In genomic region chr14:40906770-40907169, GRCm38 (mm10) we compare ENCODE assay signal across 21 mouse cellular contexts. TPM values are rescaled to one million over a fixed set of nuclear protein-coding genes. Genes with fewer than 3 reads are reported as not detected.
DNase-seq lines count a peak whose midpoint lies in the region; ATAC-seq and TF ChIP-seq lines count a peak whose summit lies in the region.
"Had no signal": no experiment of that assay in that cellular context is flagged by ENCODE, and none has a peak within 500 bp of the region (broad histone marks: within the 10 kb centered on the region; RNA-seq: fewer than 3 reads in every experiment).

No protein-coding gene starts in this region.

- peak overlapping the region; percentile 62; the same call in 1 of the 2 replicates for H3K27ac ChIP-seq in heart, embryonic 12.5 days (ENCODE audit: poor library complexity, severe bottlenecking)
- H3K27ac ChIP-seq in heart, adult 2 months, result no peak overlapping the region
- H3K27ac ChIP-seq in MEL (ENCODE audit: control insufficient read depth, low read depth, low read length), result no peak overlapping the region
- H3K27ac ChIP-seq in hindbrain, embryonic 10.5 days, result no peak overlapping the region
- H3K27ac ChIP-seq: embryonic facial prominence, embryonic 12.5 days; forebrain, embryonic 13.5 days; limb, embryonic 15.5 days; midbrain, embryonic 13.5 days; neural tube, embryonic 13.5 days had no signal

- TF ChIP-seq CTCF in heart, adult 2 months (IDR thresholded peaks at IDR 0.05), result no peak
- TF ChIP-seq CTCF in C2C12 (IDR thresholded peaks at IDR 0.05; ENCODE audit: control insufficient read depth, insufficient read depth, insufficient read length) (no peak), MEL (IDR thresholded peaks at IDR 0.05 in 2 of 3, conservative IDR thresholded peaks at IDR 0.05 in 1 of 3; ENCODE audit: control insufficient read depth in 1 of 3, insufficient read depth in 1 of 3, low read depth in 2 of 3, low read length in 3 of 3, poor library complexity in 1 of 3, severe bottlenecking in 1 of 3) (no peak)

- H3K4me2 ChIP-seq in heart, embryonic 12.5 days, result peak overlapping the region; percentile 31; the same call in 1 of the 2 replicates
- H3K4me2 ChIP-seq: embryonic facial prominence, embryonic 12.5 days; forebrain, embryonic 13.5 days; limb, embryonic 15.5 days; lung, embryonic 14.5 days; midbrain, embryonic 13.5 days; neural tube, embryonic 13.5 days had no signal

- H3K4me1 ChIP-seq in heart, embryonic 12.5 days (replicated peaks), result peaks cover 17% of the 10 kb centered on the region
- peaks cover 2% of the 10 kb centered on the region for H3K4me1 ChIP-seq in heart, adult 2 months (ENCODE audit: control insufficient read depth, insufficient read depth, low read length)
- peaks cover 3 to 6% of the 10 kb centered on the region in 2 experiments; a peak in 3 of 4 replicates for H3K4me1 ChIP-seq in MEL (ENCODE audit: control insufficient read depth in 1 of 2, insufficient read depth in 2 of 2, low read length in 2 of 2)
- H3K4me1 ChIP-seq in hindbrain, embryonic 10.5 days (replicated peaks), result peaks cover 9% of the 10 kb centered on the region
- H3K4me1 ChIP-seq: forebrain, embryonic 13.5 days; limb, embryonic 15.5 days; midbrain, embryonic 13.5 days; neural tube, embryonic 13.5 days had no signal

- H3K36me3 ChIP-seq in heart, embryonic 12.5 days, result peaks cover 53% of the 10 kb centered on the region
- no peaks in the 10 kb centered on the region for H3K36me3 ChIP-seq in heart, adult 2 months (ENCODE audit: control insufficient read depth, insufficient read depth, low read length)
- H3K36me3 ChIP-seq in C2C12 (ENCODE audit: control insufficient read depth, insufficient read depth) (peaks cover 53% of the 10 kb centered on the region), MEL (ENCODE audit: control insufficient read depth in 1 of 2, insufficient read depth in 2 of 2, low read length in 2 of 2) (peaks cover 0 to 5% of the 10 kb centered on the region in 2 experiments; a peak in 3 of 4 replicates)
- H3K36me3 ChIP-seq in hindbrain, embryonic 10.5 days, result peaks cover 67% of the 10 kb centered on the region

- H3K4me3 ChIP-seq in heart, embryonic 12.5 days, result no peak overlapping the region
- H3K4me3 ChIP-seq in heart, adult 2 months, result no peak overlapping the region
- H3K4me3 ChIP-seq in C2C12 (ENCODE audit: insufficient read depth, poor library complexity, severe bottlenecking) (no peak overlapping the region), MEL (ENCODE audit: control insufficient read depth in 1 of 2, insufficient read depth in 1 of 2, low read depth in 2 of 2, low read length in 2 of 2) (no peak overlapping the region)
- no peak overlapping the region for H3K4me3 ChIP-seq in hindbrain, embryonic 10.5 days
- H3K4me3 ChIP-seq: embryonic facial prominence, embryonic 12.5 days; erythroblast, embryonic 14.5 days; forebrain, embryonic 13.5 days; limb, embryonic 15.5 days; midbrain, embryonic 13.5 days; neural tube, embryonic 13.5 days had no signal

- peak; percentile 69 for ATAC-seq in heart, embryonic 12.5 days (ENCODE audit: insufficient number of reproducible peaks, low FRiP score)
- ATAC-seq in inflammation-experienced regulatory T-cells, adult 6 months, result peak; percentile 53
- ATAC-seq: forebrain, embryonic 13.5 days; midbrain, embryonic 13.5 days had no signal

- no peak overlapping the region for H3ac ChIP-seq in C2C12 (ENCODE audit: control insufficient read depth, insufficient read length, low read depth)

- H3K79me3 ChIP-seq in C2C12 (ENCODE audit: low read depth), result no peaks in the 10 kb centered on the region

- H3K9ac ChIP-seq in heart, embryonic 12.5 days, result no peak overlapping the region
- H3K9ac ChIP-seq in heart, adult 2 months (ENCODE audit: low read depth, low read length), result no peak overlapping the region
- no peak overlapping the region for H3K9ac ChIP-seq in MEL (ENCODE audit: control insufficient read depth, low read depth, low read length, poor library complexity, severe bottlenecking)
- H3K9ac ChIP-seq: embryonic facial prominence, embryonic 12.5 days; forebrain, embryonic 13.5 days; limb, embryonic 15.5 days; lung, embryonic 14.5 days; midbrain, embryonic 13.5 days; neural tube, embryonic 13.5 days had no signal

- intact Hi-C loops in heart, adult 2 months (cut with DNase I), result no loop called here

- TF ChIP-seq POLR2A in heart, adult 2 months (IDR thresholded peaks at IDR 0.05; ENCODE audit: insufficient read depth, low read depth, low read length), result no peak
- TF ChIP-seq POLR2A in MEL (IDR thresholded peaks at IDR 0.05; ENCODE audit: control insufficient read depth in 1 of 2, insufficient read depth in 1 of 2, low read depth in 1 of 2, low read length in 2 of 2, poor library complexity in 1 of 2), result no peak

- no peaks in the 10 kb centered on the region for H3K79me2 ChIP-seq in heart, adult 2 months (replicated peaks; ENCODE audit: control insufficient read depth, insufficient read depth, low read length)
- H3K79me2 ChIP-seq in C2C12 (ENCODE audit: control insufficient read depth, insufficient read depth), result no peaks in the 10 kb centered on the region
- no peaks in the 10 kb centered on the region for H3K79me2 ChIP-seq in MEL (ENCODE audit: control insufficient read depth, insufficient read depth, low read length, poor library complexity)

- H3K27me3 ChIP-seq in heart, embryonic 12.5 days (replicated peaks), result no peaks in the 10 kb centered on the region
- H3K27me3 ChIP-seq in heart, adult 2 months (ENCODE audit: control insufficient read depth, insufficient read depth, low read length), result no peaks in the 10 kb centered on the region
- H3K27me3 ChIP-seq in C2C12 (ENCODE audit: control insufficient read depth, insufficient read depth, insufficient read length) (no peaks in the 10 kb centered on the region), MEL (ENCODE audit: control insufficient read depth in 1 of 2, insufficient read depth in 2 of 2, low read length in 2 of 2) (no peaks in the 10 kb centered on the region)
- H3K27me3 ChIP-seq in hindbrain, embryonic 10.5 days (ENCODE audit: insufficient read depth, poor library complexity, severe bottlenecking), result no peaks in the 10 kb centered on the region
- H3K27me3 ChIP-seq: embryonic facial prominence, embryonic 12.5 days; forebrain, embryonic 13.5 days; limb, embryonic 15.5 days; midbrain, embryonic 13.5 days; neural tube, embryonic 13.5 days had no signal

- no peak for DNase-seq in heart, adult 2 months
- DNase-seq in MEL (ENCODE audit: low read depth, low spot score), result peak; percentile 53
- DNase-seq in MN1 (ENCODE audit: low spot score), result no peak
- no peak for DNase-seq in spleen, postnatal 14 days (ENCODE audit: low spot score in 2 of 2)
- no peak for DNase-seq in hindbrain, embryonic 10.5 days (ENCODE audit: low spot score)
- DNase-seq: cerebellum, adult 8-10 months; gastrocnemius, postnatal 25 days; kidney, adult 9 months; kidney, postnatal 36 days; lung, embryonic 14.5 days; lung, postnatal 4 days; thymus, postnatal 4 days had no signal

- no peaks in the 10 kb centered on the region for H3K9me3 ChIP-seq in heart, embryonic 12.5 days (replicated peaks)
- H3K9me3 ChIP-seq in MEL (replicated peaks; ENCODE audit: insufficient read depth, low read length), result no peaks in the 10 kb centered on the region
- no peaks in the 10 kb centered on the region for H3K9me3 ChIP-seq in hindbrain, embryonic 10.5 days
- H3K9me3 ChIP-seq: embryonic facial prominence, embryonic 12.5 days; forebrain, embryonic 13.5 days; limb, embryonic 15.5 days; midbrain, embryonic 13.5 days; neural tube, embryonic 13.5 days had no signal

- WGBS in heart, embryonic 12.5 days, result 21% methylated on average over 9 of the region's 9 CpGs
- WGBS in heart, adult 2 months, result 34% methylated on average over 9 of the region's 9 CpGs
- 90% methylated on average over 9 of the region's 9 CpGs for WGBS in hindbrain, embryonic 10.5 days

- TF ChIP-seq RAD21 in MEL (IDR thresholded peaks at IDR 0.05; ENCODE audit: low read depth, low read length), result no peak

- no peak for TF ChIP-seq EP300 in heart, adult 2 months (IDR thresholded peaks at IDR 0.05; ENCODE audit: insufficient read depth, low read depth, low read length)
- TF ChIP-seq EP300 in MEL (IDR thresholded peaks at IDR 0.05; ENCODE audit: low read depth in 1 of 2, low read length in 2 of 2), result 0 out of 4 replicates have a peak, but pooled peaks of 1 of the 2 experiments have one; percentile 8

TF ChIP-seq in C2C12, 6 proteins besides CTCF, POLR2A, EP300 and RAD21:
- TF ChIP-seq MYOG (IDR thresholded peaks at IDR 0.05; ENCODE audit: control insufficient read depth, extremely low read depth, insufficient read length) (no peak), MYOD1 (IDR thresholded peaks at IDR 0.05; ENCODE audit: control insufficient read depth, insufficient read length, low read depth) (peak; percentile 85)

TF ChIP-seq in MEL, 35 proteins besides CTCF, POLR2A, EP300 and RAD21 (continues in another document):
- TF ChIP-seq MAX (IDR thresholded peaks at IDR 0.05; ENCODE audit: low read length), result 0 out of 2 replicates have a peak, but pooled peaks have one; percentile 27
- TF ChIP-seq MAFK (IDR thresholded peaks at IDR 0.05; ENCODE audit: borderline replicate concordance, low read depth, low read length), result no peak
- TF ChIP-seq MYB (IDR thresholded peaks at IDR 0.05; ENCODE audit: low read depth, low read length), result no peak
- 0 out of 2 replicates have a peak, but pooled peaks have one; percentile 19 for TF ChIP-seq ETS1 (IDR thresholded peaks at IDR 0.05; ENCODE audit: low read depth, low read length)

RNA-seq across cellular contexts. Expression of gene Sh2d4b, which starts 13.7 kb away (rescaled TPM):
- polyA plus RNA-seq in heart, embryonic 12.5 days (2016; fragmentation: Nextera tagmentation; extraction: Ambion mirVana), result 0.50 and 0.82 TPM in 2 replicates
- total RNA-seq in heart, adult 2 months (2021), result 1 to 10 TPM in 1 of 2 experiments, under 1 TPM in 1; 0.84 to 1.1 TPM
- polyA plus RNA-seq in heart, adult 2 months (2012; rRNA removed), result 0.14 and 0.18 TPM in 2 replicates
- polyA plus RNA-seq in C2C12 (2012; fragmentation: generic; extraction: Trizol), result 0.09 TPM
- 0.12 TPM in 1 of 2 replicates, not detected in the other for total RNA-seq in MEL (2012; rRNA removed)
- under 1 TPM in 1 of 2 experiments, not detected in 1; 0.26 TPM for polyA plus RNA-seq in MEL (2012; ENCODE audit: insufficient read depth in 1 of 2, insufficient read length in 2 of 2, low read depth in 1 of 2, low replicate concordance in 2 of 2, missing spikeins in 1 of 2)
- 1 to 10 TPM in 1 of 3 experiments, under 1 TPM in 2; 0.39 to 1.4 (median 0.71) TPM for polyA plus RNA-seq in inflammation-experienced regulatory T-cells, adult 6 months (2017; shearing (Covaris generic))
- polyA plus RNA-seq in hindbrain, embryonic 10.5 days (2016; fragmentation: Nextera tagmentation; extraction: Ambion mirVana), result 0.41 and 0.64 TPM in 2 replicates

RNA-seq across cellular contexts. Expression of gene Tspan14, which starts 59.8 kb away (rescaled TPM):
- 43.2 and 46.7 TPM in 2 replicates for polyA plus RNA-seq in heart, embryonic 12.5 days (2016; fragmentation: Nextera tagmentation; extraction: Ambion mirVana)
- 10 to 100 TPM; 11.8 to 18.6 TPM for total RNA-seq in heart, adult 2 months (2021)
- polyA plus RNA-seq in heart, adult 2 months (2012; rRNA removed), result 25.7 and 26.4 TPM in 2 replicates
- polyA plus RNA-seq in C2C12 (2012; fragmentation: generic; extraction: Trizol) (41.5 TPM), MEL (2012; ENCODE audit: insufficient read depth in 1 of 2, insufficient read length in 2 of 2, low read depth in 1 of 2, low replicate concordance in 2 of 2, missing spikeins in 1 of 2) (10 to 100 TPM in 1 of 2 experiments, not detected in 1; 29.9 TPM)
- total RNA-seq in MEL (2012; rRNA removed), result 16.7 and 24.8 TPM in 2 replicates
- 10 to 100 TPM; 52.1 to 82.3 (median 65.1) TPM for polyA plus RNA-seq in inflammation-experienced regulatory T-cells, adult 6 months (2017; shearing (Covaris generic))
- 95.5 and 95.7 TPM in 2 replicates for polyA plus RNA-seq in hindbrain, embryonic 10.5 days (2016; fragmentation: Nextera tagmentation; extraction: Ambion mirVana)
